Mouse (Mus musculus) brain, embryonic 14.5 days (tissue): ENCODE measurements at regions not wholly inside any gene's neighbourhood (a gene's known extent, or its start where the extent isn't known, plus 50 kb on each side); places are given as distances from the start of the nearest gene placed in this dataset.

Experiments used
- CTCF ChIP-seq: fragments of 200-500 bp; IDR thresholded peaks from 2 replicates; pipeline ENCODE4 v1.5.1; 2012; ENCODE audit warnings: inconsistent platforms, mild to moderate bottlenecking, moderate library complexity, borderline replicate concordance; ENCODE audit not compliant: insufficient read depth, insufficient read length; ENCODE audit errors: extremely low read depth
- POLR2A ChIP-seq: fragments of 200-500 bp; IDR thresholded peaks from 2 replicates; pipeline ENCODE4 v1.6.1; 2012; ENCODE audit warnings: mild to moderate bottlenecking, inconsistent platforms, borderline replicate concordance; ENCODE audit not compliant: poor library complexity, insufficient read depth, insufficient read length, severe bottlenecking; ENCODE audit errors: extremely low read depth

- TF ChIP-seq POLR2A (no peak), CTCF (no peak)
These were observed 161.3 kb upstream of the Manea start for GRCm38 (mm10) chr4:26508004-26508403.
